Mouse (Mus musculus): ENCODE measurements around the gene Klk12. TPM values are rescaled to one million over a fixed set of nuclear protein-coding genes. Genes with fewer than 3 reads are reported as not detected.

Gene Klk12
- total RNA-seq, 2 experiments from 2014 or later: not detected

- no peak for DNase-seq
These were observed 28.7 kb downstream of the Klk12 start, which contains the start of gene Klk8 for GRCm38 (mm10) chr7:43797333-43797769. Klk8 (plus strand) TSS chr7:43797577.

GRCm38 (mm10) chr7:43797844-43798462, 29.3 kb downstream of the Klk12 start:
- DNase-seq: no peak

GRCm38 (mm10) chr7:43799876-43800275, 31.2 kb downstream of the Klk12 start:
- no peak for DNase-seq

GRCm38 (mm10) chr7:43810994-43811393, 42.3 kb downstream of the Klk12 start, which contains the start of gene Klk7:
Klk7 (plus strand) TSS chr7:43811294.
- no peak for DNase-seq

GRCm38 (mm10) chr7:43815211-43815610, 46.5 kb downstream of the Klk12 start:
- no peak for DNase-seq

GRCm38 (mm10) chr7:43816746-43817145, 48.0 kb downstream of the Klk12 start:
- no peak for DNase-seq

- no peak for DNase-seq
These were observed 52.9 kb downstream of the Klk12 start for GRCm38 (mm10) chr7:43821581-43821980.

Other genes with a start within 250 kb of the Klk12 start
- 1 to 10 TPM; 4.2 TPM for gene Cd33, start 224.5 kb upstream of the Klk12 start, total RNA-seq (2021)
- 1 to 10 TPM; 5.5 to 6.6 TPM for gene Zfp658, start 206.6 kb upstream of the Klk12 start, total RNA-seq (2021)
- gene Zfp719, start 189.3 kb upstream of the Klk12 start, total RNA-seq (2021): 10 to 100 TPM; 22.0 to 22.1 TPM
- under 1 TPM; 0.15 to 0.20 TPM for gene Zfp819, start 161.7 kb upstream of the Klk12 start, total RNA-seq (2021)
- under 1 TPM in 1 of 2 experiments, not detected in 1; 0.25 TPM for gene Ceacam18, start 134.2 kb upstream of the Klk12 start, total RNA-seq (2021)
- 1 to 10 TPM in 1 of 2 experiments, under 1 TPM in 1; 0.83 to 1.4 TPM for gene Siglece, start 108.7 kb upstream of the Klk12 start, total RNA-seq (2021)
- gene Ctu1, start 96.9 kb upstream of the Klk12 start, total RNA-seq (2021): 10 to 100 TPM; 11.7 to 11.8 TPM
- not detected for gene Klk14, start 78.5 kb upstream of the Klk12 start, total RNA-seq (2021)
- not detected for gene Klk13, start 56.3 kb upstream of the Klk12 start, total RNA-seq (2021)
- gene Klk11, start 5.7 kb downstream of the Klk12 start, total RNA-seq (2021): not detected
- gene Klk10, start 12.1 kb downstream of the Klk12 start, total RNA-seq (2021): under 1 TPM; 0.83 to 1.00 TPM
- not detected for gene Klk9, start 23.0 kb downstream of the Klk12 start, total RNA-seq (2021)
- 10 to 100 TPM; 25.4 to 31.7 TPM for gene Klk8, start 28.7 kb downstream of the Klk12 start, total RNA-seq (2021)
- gene Klk7, start 42.4 kb downstream of the Klk12 start, total RNA-seq (2021): under 1 TPM; 0.38 to 0.47 TPM
- gene Klk6, start 55.6 kb downstream of the Klk12 start, total RNA-seq (2021): under 1 TPM in 1 of 2 experiments, not detected in 1; 0.87 TPM
- not detected for gene Klk5, start 73.1 kb downstream of the Klk12 start, total RNA-seq (2021)
- gene Klk4, start 112.3 kb downstream of the Klk12 start, total RNA-seq (2021): not detected
- gene Klk15, start 164.8 kb downstream of the Klk12 start, total RNA-seq (2021): not detected
- gene Klk1b8, start 181.8 kb downstream of the Klk12 start, total RNA-seq (2021): not detected
- gene Klk1b1, start 197.9 kb downstream of the Klk12 start, total RNA-seq (2021): not detected
- gene Klk1b9, start 207.2 kb downstream of the Klk12 start, total RNA-seq (2021): not detected
- gene Klk1b11, start 227.0 kb downstream of the Klk12 start, total RNA-seq (2021): not detected
- not detected for gene Klk1b26, start 243.3 kb downstream of the Klk12 start, total RNA-seq (2021)